Mouse (Mus musculus) hindlimb bud, embryonic 11.5 days (tissue): ENCODE measurements around the gene Sesn2.
A peak's percentile ranks its signal among the peaks of the same experiment; 100 is the strongest.
"Not testable (repeated sequence)": the region's sequence is repeated elsewhere in the genome, so short reads cannot be mapped to it uniquely, and the experiment has no call there.

Source experiments
- DNase-seq: peaks from one replicate; pipeline ENCODE4 v3.0.0-alpha.2; 2012; ENCODE audit warnings: low read depth, low spot score; ENCODE audit errors: extremely low spot score

Gene Sesn2

DNA sequence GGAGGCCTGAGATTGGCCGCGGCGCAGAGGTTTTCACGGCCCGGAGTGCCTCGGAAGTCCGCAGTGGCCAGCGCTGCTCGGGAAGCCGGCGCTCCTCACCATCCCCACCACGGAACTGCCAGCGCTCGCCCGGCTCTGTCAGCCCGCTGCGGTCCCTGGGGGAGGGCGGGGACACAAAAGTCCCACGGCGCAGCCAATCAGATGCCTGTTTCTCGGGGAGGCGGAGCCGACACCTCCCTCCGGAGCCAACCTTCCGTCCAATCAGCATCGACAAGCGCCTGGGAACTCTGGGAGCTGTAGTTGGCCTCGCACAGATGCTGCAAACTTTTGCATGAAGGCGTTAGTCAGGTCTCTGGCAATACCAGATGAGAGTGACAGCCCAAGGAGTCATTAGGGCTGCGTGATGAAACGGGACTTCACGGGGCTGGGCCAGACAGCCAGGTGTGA is at the start of gene Sesn2:
TSS of gene Sesn2 (minus strand) at position 150 of the 447 bp plus-strand sequence.
- peak; percentile 95 for DNase-seq

DNA sequence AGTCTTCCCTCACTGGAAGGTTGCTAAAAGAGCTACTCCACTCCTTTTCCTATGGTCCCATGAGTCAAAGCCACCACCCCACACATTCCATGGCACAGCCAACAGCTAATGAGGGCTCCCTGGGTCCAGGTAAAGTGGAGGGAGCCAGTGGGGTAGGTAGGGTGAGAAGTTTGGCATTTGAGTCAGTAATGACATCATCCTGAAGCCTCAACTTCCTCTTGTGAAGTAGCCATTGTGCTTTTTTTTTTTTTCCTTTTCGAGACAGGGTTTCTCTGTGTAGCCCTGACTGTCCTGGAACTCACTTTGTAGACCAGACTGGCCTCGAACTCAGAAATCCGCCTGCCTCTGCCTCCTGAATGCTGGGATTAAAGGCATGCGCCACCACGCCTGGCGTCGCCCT is 45.2 kb upstream of the Sesn2 start:
- not testable (repeated sequence) for DNase-seq

DNA sequence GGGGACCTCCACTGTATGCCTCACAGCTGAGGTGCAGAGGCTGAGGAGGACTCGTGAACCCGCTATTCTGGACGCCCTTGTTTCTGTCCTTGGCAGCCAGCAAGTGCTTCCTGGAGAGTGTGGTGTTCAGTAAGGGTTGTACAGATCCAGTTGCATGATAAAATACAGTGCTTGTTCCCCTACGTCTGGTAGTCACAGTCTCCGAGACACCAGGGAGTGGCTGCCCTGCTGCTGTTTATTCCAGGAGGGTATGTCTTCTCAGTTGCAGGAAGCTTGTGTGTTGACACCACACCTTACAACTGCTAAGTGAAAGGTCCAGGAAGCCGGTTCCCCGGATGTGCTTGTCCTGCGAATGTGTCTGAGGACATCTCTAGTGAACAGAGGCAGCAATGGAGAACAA is 44.4 kb upstream of the Sesn2 start:
- no peak for DNase-seq

DNA sequence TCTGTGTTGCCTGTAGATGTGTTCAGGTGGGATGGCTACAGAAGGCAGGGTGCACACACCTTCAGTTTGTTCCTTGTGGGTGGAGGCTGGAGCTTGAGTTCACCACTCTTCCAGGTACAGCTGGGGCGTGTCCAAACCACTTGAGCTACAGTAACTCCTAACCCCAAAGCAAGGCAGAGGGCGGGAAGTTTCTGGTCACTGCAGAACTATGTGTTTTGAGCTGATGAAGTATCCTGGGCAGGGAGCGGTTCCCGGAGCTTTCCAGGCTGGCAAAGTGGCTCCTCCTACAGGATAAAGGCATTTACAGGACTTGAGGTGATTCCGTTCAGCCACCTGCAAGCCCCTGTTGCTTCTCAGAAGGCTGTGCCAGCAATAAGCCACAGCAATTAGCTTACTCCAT is 43.9 kb upstream of the Sesn2 start:
- DNase-seq, result no peak

DNA sequence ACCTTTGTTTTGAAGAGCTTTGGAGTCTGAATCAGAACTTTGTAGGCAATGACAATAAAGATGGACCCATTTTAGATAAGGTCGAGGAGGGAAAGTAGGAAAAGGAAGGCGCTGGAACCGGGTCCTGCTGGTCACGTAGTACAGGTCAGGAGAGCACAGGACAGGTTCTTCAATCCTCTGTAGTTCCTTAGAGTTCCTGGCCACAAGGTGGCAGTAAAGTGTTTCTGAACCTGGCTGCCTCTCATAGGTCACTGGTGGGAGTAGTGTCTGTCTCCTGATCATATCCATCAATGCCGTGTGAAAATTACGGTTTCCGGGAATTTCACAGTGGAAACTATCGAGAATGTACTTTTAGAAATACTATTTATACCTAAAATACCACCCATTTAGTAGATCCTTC is 35.5 kb upstream of the Sesn2 start:
- peak; percentile 57 for DNase-seq

DNA sequence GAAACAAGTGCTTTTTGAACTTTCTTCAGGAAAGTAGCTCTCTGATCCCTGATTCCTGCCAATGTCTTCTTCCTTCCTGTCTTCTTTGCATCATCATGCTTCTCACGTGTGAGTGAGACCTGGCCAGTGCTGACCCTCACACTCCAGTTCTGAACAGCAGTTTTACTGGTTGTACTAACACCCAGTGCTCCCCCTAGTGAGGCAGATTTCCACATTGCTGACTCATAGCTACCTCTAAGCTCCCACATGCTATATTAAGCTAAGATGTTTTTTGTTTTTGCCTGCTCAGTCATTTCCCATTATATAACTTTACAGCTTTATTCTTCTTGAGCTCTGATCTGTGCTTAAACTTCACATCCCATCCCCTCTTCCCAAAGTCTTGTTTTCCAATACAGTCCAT is 32.4 kb upstream of the Sesn2 start:
- no peak for DNase-seq

DNA sequence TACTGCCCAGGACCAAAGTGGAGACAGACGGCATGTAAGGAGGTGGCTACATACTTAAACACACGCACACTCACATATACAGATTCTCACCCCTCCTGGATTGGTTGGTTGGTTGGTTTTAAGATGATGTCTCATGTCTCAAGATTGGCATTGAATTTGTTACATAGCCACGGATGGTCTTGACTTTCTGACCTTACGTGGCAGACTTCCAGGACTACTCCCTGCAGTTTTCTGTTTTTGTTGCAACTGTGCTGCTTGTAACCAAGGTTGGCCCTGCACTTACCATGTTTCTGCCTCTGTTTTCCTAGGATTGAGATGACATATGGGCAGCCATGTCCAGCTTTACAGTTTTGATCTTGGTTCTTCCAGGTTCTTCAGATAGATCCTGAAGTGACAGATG is 31.1 kb upstream of the Sesn2 start:
- no peak for DNase-seq

DNA sequence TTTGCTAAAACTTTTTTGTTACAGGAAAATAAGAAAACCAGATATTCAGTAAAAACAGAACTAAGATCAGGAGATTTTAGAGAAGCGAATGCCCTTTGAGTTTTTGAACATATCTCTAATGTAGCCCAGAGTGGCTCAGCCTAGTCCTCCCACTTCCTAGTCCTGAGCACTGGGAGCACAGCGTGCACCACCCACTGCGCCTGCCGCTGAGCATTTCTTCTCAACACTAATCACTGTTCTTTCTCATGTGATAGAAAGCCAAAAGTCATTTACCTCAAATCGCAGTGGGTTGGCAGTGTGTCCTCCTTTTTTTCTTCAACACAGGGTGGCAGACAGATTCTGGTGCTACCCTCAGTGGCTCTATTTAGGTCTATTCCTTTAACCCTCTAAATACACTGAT is 29.2 kb upstream of the Sesn2 start:
- DNase-seq, result no peak

DNA sequence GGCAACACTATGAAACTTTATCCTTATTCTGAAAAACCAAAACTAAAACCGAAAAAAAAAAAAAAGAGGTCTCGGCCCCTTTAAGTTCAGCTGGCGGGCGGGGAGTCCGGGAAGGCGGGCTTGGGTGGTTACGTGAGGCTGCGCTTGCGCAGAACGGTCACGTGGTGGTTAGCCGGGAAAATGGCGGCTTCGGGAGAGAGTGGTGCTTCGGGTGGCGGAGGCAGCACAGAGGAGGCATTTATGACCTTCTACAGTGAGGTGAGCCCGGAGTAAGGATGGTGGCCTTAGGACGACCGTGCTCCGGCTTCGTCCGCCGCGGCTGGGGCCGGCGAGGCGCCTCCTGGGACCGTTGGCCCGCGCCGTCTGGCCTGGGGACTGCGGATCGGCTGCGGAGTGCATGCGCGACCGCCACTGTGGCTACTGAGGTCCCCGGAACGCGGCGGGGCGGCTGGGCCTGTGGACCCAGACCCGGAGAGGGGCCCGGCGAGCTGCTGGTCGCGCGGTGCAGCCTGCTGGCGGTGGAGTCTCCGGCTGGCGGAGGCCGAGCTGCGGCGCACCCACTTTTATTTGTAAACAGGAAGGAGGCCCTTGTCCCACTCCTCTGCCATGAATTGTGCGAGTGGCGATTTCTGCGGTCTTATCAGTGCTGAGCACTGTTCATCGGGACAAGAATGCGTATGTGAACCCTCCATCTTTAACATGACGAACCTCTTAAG is 25.3 kb upstream of the Sesn2 start, which contains the start of gene Dnajc8:
TSS of gene Dnajc8 (plus strand) at position 145 of the 716 bp plus-strand sequence.
- DNase-seq, result peak; percentile 74

DNA sequence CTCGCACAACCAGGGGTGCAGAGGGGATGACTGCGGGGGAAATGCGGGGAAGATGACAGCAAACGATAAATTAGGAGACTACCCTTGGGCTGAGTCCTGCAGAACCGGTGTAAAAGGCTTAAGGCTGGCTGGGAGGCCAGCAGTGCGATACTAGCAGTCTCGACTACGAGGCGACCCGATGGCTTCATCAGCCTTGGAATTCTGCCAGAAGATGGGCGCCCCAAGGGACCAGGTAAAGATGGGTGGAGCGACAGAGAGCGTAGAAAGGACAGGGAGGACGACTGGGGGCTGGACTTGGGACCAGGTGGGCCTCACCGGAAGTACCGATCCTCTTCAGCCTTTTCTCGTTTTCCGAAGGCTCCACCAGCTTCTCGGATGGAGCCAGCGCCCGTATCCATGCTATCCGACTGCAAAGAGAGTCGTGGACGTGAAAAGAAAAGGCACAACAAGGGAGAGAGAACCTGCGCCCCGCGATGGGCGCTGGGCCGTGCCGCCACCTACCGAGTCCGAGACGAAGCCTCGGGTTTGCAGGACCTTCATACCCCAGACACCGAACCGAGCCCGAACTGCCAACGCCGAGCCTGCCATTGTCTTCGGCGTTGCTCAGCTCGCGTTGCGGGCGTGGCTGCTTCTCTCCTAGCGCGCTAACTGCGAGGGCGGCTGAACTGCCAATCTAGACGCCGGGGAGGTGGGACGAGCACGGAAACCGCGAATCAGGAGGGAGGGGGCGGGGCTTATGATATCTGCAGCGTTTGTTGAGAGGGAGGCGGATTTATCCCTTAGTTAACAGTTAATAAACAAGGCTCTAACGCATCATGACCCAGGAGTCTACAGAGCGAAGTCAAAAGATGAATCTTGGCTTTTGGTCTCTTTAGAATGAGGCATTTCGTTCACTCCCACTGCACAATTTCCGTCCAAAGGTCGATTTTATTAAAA is 22.9 kb upstream of the Sesn2 start, which contains the start of gene Atpif1:
TSS of gene Atpif1 (minus strand) at position 679 of the 936 bp plus-strand sequence.
- DNase-seq, result peak; percentile 72

DNA sequence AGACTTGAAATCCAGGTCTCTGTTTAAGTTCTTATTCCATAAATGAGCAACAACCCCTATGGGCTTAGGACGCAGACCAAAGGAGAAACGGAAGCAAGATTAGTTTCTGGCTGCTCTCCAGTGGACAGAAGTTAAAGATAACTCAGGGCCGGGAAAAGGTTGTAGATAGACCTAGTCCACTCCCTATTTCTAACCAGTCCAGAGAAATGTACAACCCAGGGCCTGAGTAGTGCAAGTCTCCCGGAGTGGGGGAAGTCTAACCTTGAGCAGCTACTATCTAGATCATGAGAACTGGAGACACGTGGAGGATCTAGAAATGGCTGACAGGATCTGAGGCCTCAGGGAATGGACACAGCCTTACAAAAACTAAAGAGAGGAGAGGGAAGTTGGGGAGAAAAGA is 22.2 kb upstream of the Sesn2 start:
- DNase-seq, result no peak

DNA sequence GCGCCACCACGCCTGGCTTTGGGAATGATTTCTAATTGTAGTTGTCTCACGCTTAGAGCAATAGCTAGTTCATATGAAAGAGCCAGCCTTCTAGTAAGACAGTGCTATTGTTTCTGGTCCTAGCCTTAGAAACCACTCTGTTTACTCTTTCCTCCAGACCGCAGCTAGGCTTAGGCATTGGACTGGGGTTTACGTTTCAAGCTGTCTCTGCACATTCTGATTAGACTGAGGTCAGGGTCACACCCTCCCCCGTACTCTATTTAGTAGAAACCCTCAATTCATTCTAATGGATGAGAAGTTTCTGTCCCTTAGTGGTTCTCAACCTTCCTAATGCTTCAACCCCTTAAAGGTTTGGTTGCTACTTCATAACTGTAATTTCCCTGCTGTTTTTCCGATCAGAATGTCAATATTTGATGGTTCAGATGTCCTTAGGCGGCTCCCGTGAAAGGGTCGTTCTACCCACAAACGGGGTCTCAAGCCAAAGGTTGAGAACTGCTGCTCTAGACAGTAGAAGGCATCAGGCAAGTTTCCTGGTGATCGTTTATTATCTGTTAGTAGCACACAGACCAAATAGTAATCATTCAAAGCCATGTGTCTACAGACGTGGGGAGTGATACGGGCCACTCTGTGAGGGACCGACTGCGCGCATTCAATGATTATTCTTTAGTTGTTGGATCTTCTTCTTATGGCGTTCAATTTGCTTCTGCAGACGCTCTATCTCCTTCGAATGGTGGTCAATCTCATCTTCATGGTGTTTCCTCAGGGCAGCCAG is 19.9 kb upstream of the Sesn2 start:
- no peak for DNase-seq

DNA sequence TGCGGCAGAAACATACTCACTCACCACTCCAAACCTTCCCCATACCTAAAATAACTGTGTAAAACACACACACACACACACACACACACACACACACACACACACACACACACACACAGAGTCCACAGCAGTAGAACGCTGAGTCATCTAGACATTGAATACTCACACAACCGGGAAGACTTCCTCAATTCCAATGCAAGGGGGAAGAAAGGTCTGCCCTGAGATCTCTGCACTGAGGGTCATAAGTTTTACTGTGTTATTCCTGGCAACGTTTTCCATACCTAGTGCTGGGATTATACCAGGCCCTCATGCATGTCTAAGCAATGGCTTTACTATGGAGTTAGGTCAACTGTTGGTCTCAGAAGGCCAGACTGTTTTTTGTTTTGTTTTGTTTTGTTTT is 19.0 kb upstream of the Sesn2 start:
- no peak for DNase-seq

DNA sequence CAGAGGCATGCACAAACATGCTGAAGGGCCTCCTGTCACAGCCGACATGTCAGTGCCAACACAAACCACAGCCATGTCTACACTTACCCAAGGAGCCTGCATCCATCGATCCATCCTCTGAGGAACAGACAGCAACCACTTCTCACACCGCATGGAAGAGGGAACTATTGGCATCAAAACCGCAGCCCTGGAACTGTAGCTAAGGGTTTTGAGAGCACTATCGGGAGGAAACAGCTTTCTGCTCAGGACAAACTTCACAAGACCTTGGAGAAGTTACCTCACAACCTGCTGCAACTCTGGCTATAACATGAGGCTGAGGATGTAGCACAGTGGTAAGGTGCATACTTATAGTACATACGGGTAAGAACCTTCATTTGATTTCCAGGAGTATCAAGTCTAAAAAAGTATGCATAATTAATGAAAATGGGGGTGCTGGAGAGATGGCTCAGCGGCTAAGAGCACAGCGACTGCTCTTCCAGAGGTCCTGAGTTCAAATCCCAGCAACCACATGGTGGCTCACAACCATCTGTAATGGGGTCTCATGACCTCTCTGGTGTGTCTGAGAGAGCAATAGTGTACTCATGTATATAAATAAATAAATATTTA is 17.7 kb upstream of the Sesn2 start:
- DNase-seq, result no peak

DNA sequence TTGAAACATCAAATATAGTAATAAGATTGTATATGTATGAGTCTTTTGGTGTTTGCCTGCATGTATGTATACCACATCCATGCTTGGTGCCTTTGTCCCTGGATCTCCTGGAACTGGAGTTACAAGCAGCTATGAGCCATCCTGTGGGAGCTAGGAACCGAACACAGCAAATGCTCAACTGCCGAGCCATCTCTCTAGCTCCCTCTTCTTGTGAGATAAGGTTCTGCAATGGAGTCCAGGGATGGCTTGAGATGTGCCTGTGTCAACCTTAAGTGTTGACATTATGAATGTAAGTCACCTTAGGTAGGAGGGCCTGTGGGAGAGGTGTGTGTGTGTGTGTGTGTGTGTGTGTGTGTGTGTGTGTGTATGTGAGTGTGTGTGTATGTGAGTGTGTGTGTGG is 16.4 kb upstream of the Sesn2 start:
- no peak for DNase-seq

DNA sequence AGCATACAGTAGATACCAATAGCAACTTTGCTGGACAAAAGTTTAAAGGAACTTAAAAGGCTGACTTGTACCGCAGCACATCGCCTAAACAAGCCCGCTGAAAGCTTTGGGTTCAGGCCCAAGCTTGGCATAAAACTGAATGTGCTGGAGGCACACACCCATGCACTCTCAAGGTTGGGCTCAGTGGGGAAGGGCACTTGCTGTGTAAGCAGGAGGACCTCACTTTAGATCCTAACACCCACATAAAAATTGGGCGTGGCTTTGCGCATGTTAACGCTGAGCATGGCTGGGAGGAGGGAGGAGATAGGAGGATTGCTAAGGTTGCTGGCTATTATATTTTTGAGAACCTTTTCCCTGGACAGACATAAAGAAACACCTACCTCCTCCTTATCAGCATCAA is 14.5 kb upstream of the Sesn2 start:
- DNase-seq, result no peak

DNA sequence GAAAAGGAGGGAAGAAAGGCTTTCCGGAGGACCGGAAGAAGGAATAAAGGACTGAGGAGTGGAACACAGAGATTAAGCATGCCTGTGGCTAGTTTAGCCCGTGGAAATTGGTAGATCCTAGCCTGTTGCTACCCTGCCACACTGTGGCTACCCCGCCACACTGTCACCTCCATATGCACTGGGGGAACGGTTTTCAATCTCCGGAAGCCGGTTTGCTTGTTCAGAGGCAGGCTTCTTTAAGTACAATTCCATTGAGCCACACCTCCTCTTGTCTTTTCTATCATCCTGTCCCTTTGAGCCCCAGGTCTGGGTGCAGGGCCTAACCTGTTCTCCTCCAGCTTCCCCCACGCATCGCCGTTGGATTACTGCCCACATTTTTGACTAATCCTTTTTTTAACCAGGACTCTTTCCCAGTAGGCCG is 14.0 kb upstream of the Sesn2 start:
- DNase-seq, result no peak

DNA sequence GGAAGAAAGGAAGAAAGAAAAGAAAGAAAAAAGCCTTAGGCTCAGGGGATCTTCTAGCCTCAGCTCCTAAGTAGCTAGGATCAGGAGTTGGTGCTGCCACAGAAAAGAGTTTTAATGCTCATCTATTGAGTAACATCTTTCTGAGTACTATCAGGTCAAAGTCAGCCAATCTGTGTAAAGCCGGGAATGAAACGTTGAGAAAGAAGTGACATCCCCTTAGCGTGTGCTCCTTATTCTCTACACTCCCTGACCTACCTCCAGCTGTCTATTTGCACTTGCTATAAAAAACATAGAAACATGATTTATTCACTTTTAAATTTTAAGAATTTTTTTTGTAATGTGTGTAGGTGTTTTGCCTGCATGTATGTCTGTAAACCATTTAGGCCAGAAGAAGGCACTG is 8.9 kb upstream of the Sesn2 start:
- no peak for DNase-seq

DNA sequence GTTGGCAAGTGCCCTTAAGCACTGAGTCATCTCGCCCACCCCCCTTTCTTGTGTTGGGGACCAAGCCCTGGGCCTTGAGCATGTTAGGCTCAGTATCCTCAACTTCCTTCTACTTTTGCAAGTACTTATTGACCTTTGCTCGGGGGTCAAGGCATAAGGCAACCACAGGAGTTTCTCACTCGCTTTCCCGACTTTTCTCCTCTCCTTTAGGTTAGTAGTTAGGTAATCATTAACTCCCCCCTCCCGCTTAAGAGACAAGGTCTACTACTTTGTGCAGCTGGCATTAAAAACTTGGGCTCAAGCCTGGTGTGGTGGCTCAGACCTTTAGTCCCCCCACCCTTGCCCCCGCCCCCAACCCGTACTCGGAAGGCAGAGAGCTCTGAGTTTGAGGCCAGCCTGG is 7.8 kb upstream of the Sesn2 start:
- DNase-seq, result no peak

DNA sequence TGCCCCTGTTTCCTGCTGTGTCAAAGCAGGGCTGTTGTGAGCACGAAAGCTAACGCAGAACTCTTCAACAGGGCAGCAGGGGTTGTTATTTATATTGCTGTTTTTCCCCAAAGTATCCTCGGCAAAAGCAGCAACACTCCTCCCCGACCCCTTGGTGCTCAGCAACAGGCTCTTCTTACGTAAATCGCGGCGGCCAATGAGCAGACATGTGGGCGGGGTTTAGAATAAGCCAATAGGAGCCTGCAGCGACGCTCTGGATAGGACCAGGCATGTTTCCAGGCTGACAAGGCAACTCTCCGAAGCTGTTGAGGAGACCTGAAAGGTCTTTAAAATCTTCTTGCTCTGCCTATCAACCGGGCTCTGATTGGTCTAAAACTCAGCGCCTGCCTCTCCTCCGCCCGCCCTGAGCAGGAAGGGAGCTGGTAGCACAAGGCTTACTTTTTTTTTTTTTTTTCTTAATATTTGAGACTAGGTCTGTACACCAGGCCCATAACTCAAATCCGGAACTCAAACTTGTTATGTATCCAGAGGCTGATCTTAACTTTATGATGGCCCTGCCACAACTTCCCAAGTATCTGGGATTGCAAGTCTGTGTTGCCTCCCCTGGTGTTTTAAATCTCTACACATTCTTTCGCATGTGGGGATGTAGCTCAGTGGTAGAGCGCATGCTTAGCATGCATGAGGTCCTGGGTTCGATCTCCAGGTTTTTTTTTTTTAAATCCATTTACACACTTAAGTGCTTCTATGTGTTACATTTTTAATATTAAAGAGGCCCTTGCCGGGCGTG is 5.3 kb upstream of the Sesn2 start:
- peak; percentile 88 for DNase-seq
